Mouse (Mus musculus) liver, embryonic 14.5 days (tissue): Measurements from ENCODE around the gene Synpo2l.

Experiments used
- CTCF ChIP-seq: IDR thresholded peaks from 2 replicates; pipeline ENCODE4 v1.5.1; 2016; ENCODE audit warnings: antibody characterized with exemption, low read depth, control low read depth
- EP300 ChIP-seq: IDR thresholded peaks from 2 replicates; pipeline ENCODE4 v1.6.1; 2016; ENCODE audit warnings: antibody characterized with exemption, low read depth

DNA sequence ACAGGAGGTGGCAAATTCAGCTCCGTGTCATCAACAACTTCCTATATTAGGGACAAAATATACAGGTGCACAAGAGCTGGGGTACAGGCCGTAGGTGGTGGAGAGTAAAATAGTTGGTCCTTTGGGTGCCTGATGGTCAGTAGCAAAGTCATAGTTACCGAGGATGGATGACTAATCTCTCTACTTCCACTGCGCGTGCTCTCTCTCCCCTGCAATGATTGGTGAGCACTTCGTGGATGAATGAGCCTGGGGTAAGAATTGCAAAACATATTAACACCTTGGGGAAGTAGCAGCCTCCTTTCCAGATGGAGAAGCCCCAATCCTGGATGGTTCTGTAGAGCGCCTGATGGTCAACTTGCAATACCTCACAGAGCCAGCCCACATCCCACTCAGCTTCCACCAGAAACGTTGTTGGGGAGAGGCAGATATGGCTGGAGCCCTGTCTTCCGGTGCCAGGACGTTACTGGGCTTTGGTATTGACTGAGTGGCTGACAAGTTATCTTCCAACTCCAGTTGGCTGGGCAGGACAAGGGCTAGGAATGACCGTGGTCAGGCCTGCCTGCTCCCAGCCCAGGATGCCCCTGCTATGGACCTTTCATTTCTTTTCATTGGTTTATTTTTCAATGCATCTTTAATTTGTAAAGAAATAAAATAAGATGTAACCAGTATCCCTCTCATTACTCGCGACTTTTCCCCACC, 26.2 kb upstream of the Synpo2l start:
- TF ChIP-seq CTCF (no peak), EP300 (no peak)
